15 mouse cellular contexts compared by ENCODE assay signal in genomic region chr14:79420083-79420685, GRCm38 (mm10). TPM values are rescaled to one million over a fixed set of nuclear protein-coding genes. Genes with fewer than 3 reads are reported as not detected.
DNase-seq lines count a peak whose midpoint lies in the region; ATAC-seq and TF ChIP-seq lines count a peak whose summit lies in the region.
"Had no signal": no experiment of that assay in that cellular context is flagged by ENCODE, and none has a peak within 500 bp of the region (broad histone marks: within the 10 kb centered on the region; RNA-seq: fewer than 3 reads in every experiment).

No protein-coding gene starts in this region.

- H3K9me3 ChIP-seq in hindbrain, embryonic 13.5 days: no peaks in the 10 kb centered on the region
- no peaks in the 10 kb centered on the region for H3K9me3 ChIP-seq in neural tube, embryonic 13.5 days
- H3K9me3 ChIP-seq: heart, embryonic 13.5 days had no signal

- peak; percentile 37 for DNase-seq in left cerebral cortex, postnatal 4 days
- DNase-seq in left cerebral cortex, adult 2 months (ENCODE audit: extremely low spot score in 1 of 2, low spot score in 2 of 2): no peak
- peak; percentile 63 for DNase-seq in embryo, embryonic 10.5 days (ENCODE audit: low spot score)
- DNase-seq in urinary bladder, postnatal 10 days (ENCODE audit: low spot score): no peak
- no peak for DNase-seq in cerebellum, postnatal 25 days
- DNase-seq: adrenal gland, adult 2 months; cerebellum, adult 9-11 months; gastrocnemius, postnatal 14 days; kidney, adult 9 months; lung, embryonic 14.5 days had no signal

- H3K9ac ChIP-seq in hindbrain, embryonic 13.5 days: peak overlapping the region; percentile 56
- no peak overlapping the region for H3K9ac ChIP-seq in neural tube, embryonic 13.5 days
- H3K9ac ChIP-seq: heart, embryonic 13.5 days; lung, embryonic 14.5 days had no signal

- peak overlapping the region; percentile 25 for H3K4me2 ChIP-seq in hindbrain, embryonic 13.5 days
- peak overlapping the region; percentile 13; the same call in 1 of the 2 replicates for H3K4me2 ChIP-seq in neural tube, embryonic 13.5 days
- H3K4me2 ChIP-seq: heart, embryonic 13.5 days; lung, embryonic 14.5 days had no signal

- H3K27ac ChIP-seq in left cerebral cortex, adult 2 months: no peak overlapping the region
- H3K27ac ChIP-seq in hindbrain, embryonic 13.5 days: no peak overlapping the region; the same call in 1 of the 2 replicates
- no peak overlapping the region for H3K27ac ChIP-seq in neural tube, embryonic 13.5 days (replicated peaks)
- H3K27ac ChIP-seq: heart, embryonic 13.5 days had no signal

- no peaks in the 10 kb centered on the region for H3K27me3 ChIP-seq in hindbrain, embryonic 13.5 days
- no peaks in the 10 kb centered on the region for H3K27me3 ChIP-seq in neural tube, embryonic 13.5 days
- H3K27me3 ChIP-seq: heart, embryonic 13.5 days had no signal

- TF ChIP-seq CTCF in left cerebral cortex, adult 2 months (IDR thresholded peaks at IDR 0.05): no peak

- no peak overlapping the region for H3K4me3 ChIP-seq in left cerebral cortex, adult 2 months
- H3K4me3 ChIP-seq in hindbrain, embryonic 13.5 days: no peak overlapping the region
- no peak overlapping the region for H3K4me3 ChIP-seq in neural tube, embryonic 13.5 days
- H3K4me3 ChIP-seq: heart, embryonic 13.5 days had no signal

- ATAC-seq in hindbrain, embryonic 13.5 days (ENCODE audit: low FRiP score): peak; percentile 71
- ATAC-seq in neural tube, embryonic 13.5 days (ENCODE audit: low read depth): no peak; the same call in 1 of the 2 replicates
- ATAC-seq in granulocyte monocyte progenitor cell, adult 5-6 weeks (replicated peaks; ENCODE audit: poor library complexity, severe bottlenecking): no peak

- H3K4me1 ChIP-seq in hindbrain, embryonic 13.5 days (replicated peaks): peaks cover 8% of the 10 kb centered on the region
- H3K4me1 ChIP-seq in neural tube, embryonic 13.5 days (replicated peaks): peaks cover 8% of the 10 kb centered on the region
- H3K4me1 ChIP-seq: heart, embryonic 13.5 days had no signal

- intact Hi-C loops in left cerebral cortex, postnatal 4 days (cut with DNase I): no loop called here
- intact Hi-C loops in left cerebral cortex, adult 2 months (cut with DNase I): loop anchor here (2.0 kb wide), 1 partner anchor 45 kb away; no protein-coding TSS in a partner anchor

- peaks cover 19% of the 10 kb centered on the region for H3K36me3 ChIP-seq in hindbrain, embryonic 13.5 days
- H3K36me3 ChIP-seq in neural tube, embryonic 13.5 days: peaks cover 19% of the 10 kb centered on the region

- 18% methylated on average over 20 of the region's 20 CpGs for WGBS in hindbrain, embryonic 13.5 days
- WGBS in neural tube, embryonic 13.5 days: 26% methylated on average over 20 of the region's 20 CpGs

RNA-seq across cellular contexts. Expression of gene Kbtbd7, which starts 6.1 kb away (rescaled TPM):
- 10 to 100 TPM; 37.5 to 40.7 TPM for total RNA-seq in left cerebral cortex, postnatal 4 days (2021)
- 10 to 100 TPM; 38.2 to 38.8 TPM for total RNA-seq in left cerebral cortex, adult 2 months (2021)
- polyA plus RNA-seq in hindbrain, embryonic 13.5 days (2015; fragmentation: Nextera tagmentation; extraction: Ambion mirVana): 15.4 and 16.4 TPM in 2 replicates
- polyA plus RNA-seq in neural tube, embryonic 13.5 days (2015; fragmentation: Nextera tagmentation; extraction: Ambion mirVana): 15.6 and 18.0 TPM in 2 replicates
- total RNA-seq in granulocyte monocyte progenitor cell, adult 5-6 weeks (2014; fragmentation: Nextera tagmentation): 6.0 and 10.0 TPM in 2 replicates
- total RNA-seq in granulocyte monocyte progenitor cell, adult 5-6 weeks (2017): 13.9 and 15.7 TPM in 2 replicates

RNA-seq across cellular contexts. Expression of gene Mtrf1, which starts 22.6 kb away (rescaled TPM):
- total RNA-seq in left cerebral cortex, postnatal 4 days (2021): 1 to 10 TPM; 4.7 to 5.0 TPM
- 1 to 10 TPM; 5.0 to 6.7 TPM for total RNA-seq in left cerebral cortex, adult 2 months (2021)
- 11.2 and 12.4 TPM in 2 replicates for polyA plus RNA-seq in hindbrain, embryonic 13.5 days (2015; fragmentation: Nextera tagmentation; extraction: Ambion mirVana)
- polyA plus RNA-seq in neural tube, embryonic 13.5 days (2015; fragmentation: Nextera tagmentation; extraction: Ambion mirVana): 11.5 and 14.1 TPM in 2 replicates
- 12.0 and 12.8 TPM in 2 replicates for total RNA-seq in granulocyte monocyte progenitor cell, adult 5-6 weeks (2014; fragmentation: Nextera tagmentation)
- total RNA-seq in granulocyte monocyte progenitor cell, adult 5-6 weeks (2017): 21.0 and 31.2 TPM in 2 replicates

RNA-seq across cellular contexts. Expression of gene Naa16, which starts 29.6 kb away (rescaled TPM):
- total RNA-seq in left cerebral cortex, postnatal 4 days (2021): 10 to 100 TPM; 12.6 to 13.8 TPM
- total RNA-seq in left cerebral cortex, adult 2 months (2021): 10 to 100 TPM; 12.4 to 15.9 TPM
- 20.0 and 22.9 TPM in 2 replicates for polyA plus RNA-seq in hindbrain, embryonic 13.5 days (2015; fragmentation: Nextera tagmentation; extraction: Ambion mirVana)
- polyA plus RNA-seq in neural tube, embryonic 13.5 days (2015; fragmentation: Nextera tagmentation; extraction: Ambion mirVana): 19.2 and 22.3 TPM in 2 replicates
- 51.5 and 55.2 TPM in 2 replicates for total RNA-seq in granulocyte monocyte progenitor cell, adult 5-6 weeks (2014; fragmentation: Nextera tagmentation)
- 47.0 and 47.3 TPM in 2 replicates for total RNA-seq in granulocyte monocyte progenitor cell, adult 5-6 weeks (2017)

RNA-seq across cellular contexts. Expression of gene Kbtbd6, which starts 31.5 kb away (rescaled TPM):
- 1 to 10 TPM; 1.3 to 2.7 TPM for total RNA-seq in left cerebral cortex, postnatal 4 days (2021)
- 1 to 10 TPM in 1 of 2 experiments, under 1 TPM in 1; 0.72 to 1.2 TPM for total RNA-seq in left cerebral cortex, adult 2 months (2021)
- 1.5 and 1.6 TPM in 2 replicates for polyA plus RNA-seq in hindbrain, embryonic 13.5 days (2015; fragmentation: Nextera tagmentation; extraction: Ambion mirVana)
- polyA plus RNA-seq in neural tube, embryonic 13.5 days (2015; fragmentation: Nextera tagmentation; extraction: Ambion mirVana): 1.6 and 1.8 TPM in 2 replicates
- 0.77 and 1.3 TPM in 2 replicates for total RNA-seq in granulocyte monocyte progenitor cell, adult 5-6 weeks (2014; fragmentation: Nextera tagmentation)
- 6.2 and 7.2 TPM in 2 replicates for total RNA-seq in granulocyte monocyte progenitor cell, adult 5-6 weeks (2017)
- polyA plus RNA-seq: liver, adult 2 months had no signal

Comparison
In these comparisons a context has a peak if more than half of its experiments do, and no peak if none do; other contexts are left out.
1. DNase-seq: peak in left cerebral cortex, postnatal 4 days (single experiment) and embryo, embryonic 10.5 days (single experiment); none in left cerebral cortex, adult 2 months (0 of 2), urinary bladder, postnatal 10 days (single experiment) and cerebellum, postnatal 25 days (0 of 2).